Mouse (Mus musculus) CD4-positive, CD25-positive, alpha-beta regulatory T cell, adult 4 months (primary cell): ENCODE results near the gene Minos1. TPM values are rescaled to one million over a fixed set of nuclear protein-coding genes. Genes with fewer than 3 reads are reported as not detected.

Source experiments
- ATAC-seq: one replicate; pipeline ENCODE4 v1.8.0; 2017
- polyA plus RNA-seq, 2 experiments: library from polyadenylated mRNA; unstranded; fragments of 100-300 nt; shearing (Covaris generic); gene quantifications; one replicate each; pipeline ENCODE4 v1.2.1; 2017

Minos1 gene
- polyA plus RNA-seq = 100 to 1,000 TPM; 277 to 314 TPM

DNA sequence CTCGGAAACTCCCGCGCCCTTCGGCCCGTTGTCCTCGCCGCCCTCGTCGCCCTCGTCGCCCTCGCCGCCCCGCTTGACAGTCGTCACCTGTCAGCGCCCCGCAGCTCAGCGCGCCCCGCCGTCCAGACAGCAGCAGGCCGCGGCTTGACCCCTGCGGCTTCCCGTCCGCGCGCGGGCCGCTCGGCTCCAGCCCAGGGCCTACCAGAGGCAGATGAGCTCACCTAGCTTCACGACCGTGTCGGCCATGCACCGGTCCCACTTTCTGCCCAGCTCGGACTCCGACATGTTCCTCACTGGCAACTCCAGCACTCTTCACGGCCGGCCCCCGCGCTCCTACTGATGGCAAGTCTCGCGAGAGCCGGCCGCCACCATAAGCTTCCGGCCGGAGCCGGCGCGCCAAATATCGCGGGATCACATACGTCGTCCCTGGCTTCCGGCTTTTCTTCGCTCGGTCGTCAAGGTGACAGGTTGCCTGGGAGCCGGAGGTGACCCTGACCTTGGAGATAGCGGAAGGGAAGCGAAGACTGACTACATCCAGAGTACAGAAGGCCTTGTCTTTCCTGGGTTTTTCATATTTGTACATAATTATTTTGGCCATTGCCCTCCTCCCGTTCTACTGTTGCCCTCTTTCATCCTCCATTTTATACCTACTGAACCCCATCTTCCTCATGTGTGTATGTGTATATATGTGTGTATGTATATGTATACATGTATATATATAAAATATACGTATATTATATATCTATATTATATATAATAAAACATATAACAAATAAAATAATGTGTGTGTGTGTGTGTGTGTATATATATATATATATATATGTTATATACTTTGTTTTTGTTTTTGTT is at the start of gene Minos1:
Gene Minos1, minus strand, starts transcription at position 413 of the 849 bp plus-strand sequence.
- peak; percentile 99 for ATAC-seq

DNA sequence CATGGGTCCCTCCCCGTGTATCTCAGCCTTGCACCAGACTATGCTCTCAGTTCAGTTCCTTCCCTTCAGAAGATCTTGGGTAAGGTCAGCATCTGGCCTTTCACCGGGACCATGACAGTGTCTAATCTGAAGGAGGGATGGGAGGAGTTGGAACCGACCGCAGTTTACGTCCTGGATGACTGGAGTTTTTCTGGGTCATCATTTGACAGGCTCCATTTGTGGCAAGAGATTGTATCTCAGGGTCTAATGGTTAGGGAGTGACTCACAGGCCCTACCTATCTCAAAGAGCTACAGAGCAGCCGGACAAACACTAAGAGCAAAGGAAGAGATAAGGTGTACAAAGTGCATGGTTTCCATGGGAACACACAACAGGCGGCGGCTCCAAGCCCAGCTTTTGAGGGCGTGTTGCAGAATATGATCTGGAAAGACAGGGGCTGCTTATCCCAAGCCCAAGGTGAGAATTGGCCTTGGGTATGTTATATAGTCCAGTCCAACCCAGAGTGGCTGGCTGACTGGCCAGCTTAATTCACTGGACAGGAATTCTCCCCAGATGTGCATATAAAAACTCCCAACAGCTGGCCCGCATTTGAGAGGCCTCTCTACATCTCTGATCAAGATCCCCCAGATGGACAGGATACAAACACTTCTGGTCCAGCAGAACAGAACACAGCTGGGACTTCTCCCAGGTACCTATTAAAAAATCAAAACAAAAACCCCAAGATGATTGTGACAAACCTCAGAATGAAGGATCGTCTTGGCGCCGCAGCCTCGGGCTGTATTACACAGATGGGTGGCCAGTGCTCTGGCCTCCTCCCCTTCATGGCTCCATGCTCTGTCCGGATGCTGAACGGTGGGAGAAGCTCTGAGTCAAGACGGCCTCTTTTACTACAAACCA is 49.1 kb upstream of the Minos1 start:
- no peak for ATAC-seq

DNA sequence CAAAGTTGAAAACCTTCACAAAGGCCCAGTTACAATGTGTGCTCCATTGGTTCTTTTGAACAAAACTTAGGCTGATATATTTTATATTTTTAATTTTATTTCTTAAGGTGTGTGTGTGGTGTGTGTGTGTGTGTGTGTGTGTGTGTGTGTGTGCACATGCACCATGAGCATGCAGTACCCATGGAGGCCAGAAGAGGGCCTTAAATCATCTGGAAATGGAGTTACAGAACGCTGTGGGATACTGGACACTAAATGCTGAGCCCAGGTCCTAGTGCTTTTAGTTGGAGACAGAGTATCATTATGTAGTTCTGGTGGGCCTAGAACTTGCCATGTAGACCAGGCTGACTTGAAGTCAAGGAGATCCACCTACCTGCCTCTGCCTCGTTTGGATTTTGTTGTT is 48.3 kb upstream of the Minos1 start:
- no peak for ATAC-seq

DNA sequence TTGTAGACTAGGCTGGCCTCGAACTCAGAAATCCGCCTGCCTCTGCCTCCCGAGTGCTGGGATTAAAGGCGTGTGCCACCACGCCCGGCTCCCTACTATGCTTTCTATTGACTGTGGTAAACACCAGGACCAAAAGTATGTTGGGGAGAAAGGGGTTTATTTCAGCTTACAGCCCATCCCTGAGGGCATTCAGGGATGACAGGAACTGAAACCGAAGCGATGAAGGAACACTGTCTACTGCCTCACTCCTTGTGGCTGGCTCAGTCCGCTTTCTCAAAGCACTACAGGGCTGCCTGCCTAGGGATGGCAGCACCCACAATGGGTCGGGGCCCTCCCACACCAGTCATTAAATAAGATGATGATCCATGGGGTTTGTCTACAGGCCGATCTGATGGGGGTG is 47.5 kb upstream of the Minos1 start:
- no peak for ATAC-seq

DNA sequence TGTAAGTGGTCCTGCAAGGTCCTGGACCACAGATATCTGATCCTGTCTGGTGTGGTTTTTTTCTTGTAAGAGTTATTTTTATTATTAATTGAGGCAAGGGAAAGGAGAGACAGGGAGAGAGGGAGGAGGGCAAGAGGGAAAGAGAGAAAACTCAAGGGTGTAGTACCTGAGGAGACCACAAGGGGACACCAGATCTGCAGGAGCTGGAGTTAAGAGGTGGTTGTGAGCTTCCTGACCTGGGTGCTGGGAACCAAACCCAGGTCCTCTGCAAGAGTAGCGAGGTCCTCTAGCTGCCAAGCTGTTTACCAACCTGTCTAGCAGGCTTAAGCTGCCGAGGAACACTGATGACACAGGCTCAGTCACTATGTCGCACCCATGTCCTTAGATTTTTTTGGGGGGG is 47.0 kb upstream of the Minos1 start:
- ATAC-seq = no peak

DNA sequence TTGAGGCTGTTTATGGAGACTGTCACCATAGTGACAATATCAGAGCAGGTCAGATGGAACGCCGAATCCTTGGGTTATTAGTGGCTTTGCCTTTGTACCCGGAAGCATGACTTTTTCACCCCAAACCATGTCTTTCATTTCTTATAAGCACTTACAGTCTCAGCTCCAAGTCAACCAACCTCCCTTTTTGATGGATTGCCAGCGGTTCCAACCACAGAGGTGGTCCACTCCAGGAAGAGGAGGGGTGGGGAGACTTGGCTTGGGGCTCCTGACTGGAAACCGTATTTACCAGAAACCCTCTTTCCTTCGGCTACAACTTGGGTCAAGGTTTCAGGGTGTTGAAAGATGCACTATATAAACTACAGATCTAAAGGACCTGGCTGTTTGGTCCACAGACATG is 45.1 kb upstream of the Minos1 start:
- no peak for ATAC-seq

DNA sequence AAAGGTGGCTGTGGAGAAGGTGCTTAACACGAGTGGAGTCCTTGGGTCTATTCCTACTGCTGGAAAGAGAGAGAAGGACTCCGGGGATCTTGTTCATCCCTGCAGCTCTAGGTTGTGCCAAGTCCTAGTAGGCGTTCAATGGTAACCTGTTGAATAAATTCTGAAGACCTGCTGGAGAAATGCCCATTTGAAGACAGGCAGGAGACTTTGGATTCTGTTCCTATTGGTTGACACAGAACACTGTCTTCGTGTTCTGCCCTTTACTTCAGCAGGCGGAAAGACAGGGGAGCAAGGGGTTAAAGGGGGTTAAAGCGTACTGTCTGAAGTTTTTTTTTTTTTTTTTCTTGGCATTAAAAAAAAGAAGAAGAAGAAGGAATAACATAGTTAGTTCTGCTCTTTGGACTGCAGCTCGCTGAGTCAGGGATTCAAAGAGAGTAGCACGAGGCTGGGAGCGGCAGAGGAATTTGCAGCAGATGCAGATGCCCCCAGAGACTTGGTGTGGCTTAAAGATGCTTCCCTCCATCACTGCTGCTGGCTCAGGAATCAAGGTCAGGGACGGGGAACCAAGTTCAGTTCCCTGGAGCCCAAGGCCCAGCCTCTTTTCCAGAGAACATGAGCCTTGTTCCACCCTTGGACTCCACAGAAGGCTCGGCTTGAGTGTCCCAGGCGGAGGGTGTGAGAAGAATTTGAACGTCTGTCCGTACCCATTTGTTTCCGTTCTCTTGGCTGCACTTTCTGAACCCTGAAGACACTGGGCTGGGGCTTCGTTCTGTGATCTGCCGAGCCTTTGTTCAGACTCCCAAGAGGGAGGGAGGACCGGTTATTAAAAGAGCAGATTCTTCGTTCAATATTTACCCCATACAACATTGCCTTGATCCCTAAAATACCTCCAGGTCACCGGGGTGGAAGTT is 44.4 kb upstream of the Minos1 start:
- ATAC-seq = no peak

DNA sequence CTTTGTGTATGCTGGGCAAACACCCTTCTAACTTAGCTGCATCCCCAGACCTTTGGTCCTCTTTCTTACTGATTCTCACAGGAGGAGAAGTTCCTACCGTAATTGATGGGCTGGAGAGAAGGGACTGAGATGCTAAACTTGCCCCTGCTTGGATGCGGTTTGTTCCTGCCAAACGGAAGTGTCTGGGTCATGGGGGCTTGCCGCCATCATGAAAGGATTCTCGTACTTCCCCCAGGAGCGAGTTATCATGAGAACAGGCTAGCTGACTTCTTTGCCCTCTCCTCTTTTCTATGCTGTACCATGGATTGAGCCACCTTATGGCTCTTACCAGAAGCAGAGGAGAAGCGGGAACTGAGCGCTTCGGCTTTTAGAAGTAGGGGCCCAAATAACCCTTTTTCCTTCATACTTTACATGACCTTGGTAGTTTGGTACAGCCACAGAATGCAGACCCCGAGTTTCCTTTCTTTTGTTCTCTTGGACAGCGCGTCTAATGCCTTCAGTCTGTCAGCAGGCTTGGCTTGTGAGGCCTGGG is 38.9 kb upstream of the Minos1 start:
- no peak for ATAC-seq

DNA sequence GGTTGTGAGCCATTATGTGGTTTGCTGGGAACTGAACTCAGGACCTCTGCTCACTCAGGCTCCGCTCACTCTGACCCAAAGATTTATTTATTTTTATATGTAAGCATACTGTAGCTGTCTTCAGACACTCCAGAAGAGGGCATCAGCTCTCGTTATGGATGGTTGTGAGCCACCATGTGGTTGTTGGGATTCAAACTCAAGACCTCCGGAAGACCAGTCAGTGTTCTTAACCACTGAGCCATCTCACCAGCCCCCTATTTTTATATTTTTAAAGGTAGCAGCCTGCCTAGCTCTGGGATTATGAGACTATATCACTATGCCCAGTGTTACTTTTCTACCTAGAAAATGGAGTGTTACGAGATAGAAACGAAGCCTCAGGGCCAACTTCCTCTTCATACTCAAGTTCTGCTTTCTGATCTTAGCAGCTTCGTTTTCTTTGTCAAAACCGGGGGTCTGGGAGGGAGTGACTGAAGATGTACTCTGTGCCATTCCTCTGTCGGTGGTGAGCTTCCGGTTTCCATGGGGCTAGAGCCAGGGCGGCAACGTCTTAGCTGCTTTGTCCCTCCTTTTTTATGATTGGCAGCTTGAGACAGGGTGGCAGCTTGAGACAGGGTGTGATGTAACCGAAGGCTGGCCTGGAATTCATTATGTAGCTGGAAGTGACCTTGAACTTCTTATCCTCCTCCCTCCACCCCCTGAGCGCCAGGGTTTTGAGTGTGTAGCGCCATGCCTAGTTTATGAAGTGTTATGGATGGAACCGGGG is 38.3 kb upstream of the Minos1 start:
- ATAC-seq = no peak

DNA sequence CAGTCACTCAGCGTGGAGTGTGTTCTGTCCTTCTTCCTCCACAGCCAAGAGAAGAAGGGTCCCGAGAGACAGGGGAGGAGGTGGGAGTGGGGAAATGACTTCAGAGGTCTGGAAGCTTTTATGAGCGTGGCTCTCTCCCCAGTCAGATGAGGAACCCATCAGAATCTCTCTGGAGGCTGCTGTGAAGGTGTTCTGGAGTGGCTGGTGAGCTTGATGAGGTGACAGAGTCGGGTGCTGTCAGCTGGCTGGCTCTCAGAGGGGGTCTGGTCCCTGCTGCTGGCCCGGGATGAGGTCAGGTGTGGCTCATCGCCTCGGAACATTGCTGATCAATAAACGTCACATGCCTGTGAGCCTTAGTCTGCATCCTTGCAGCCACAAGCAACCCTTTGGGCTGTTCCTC is 36.2 kb upstream of the Minos1 start:
- no peak for ATAC-seq

DNA sequence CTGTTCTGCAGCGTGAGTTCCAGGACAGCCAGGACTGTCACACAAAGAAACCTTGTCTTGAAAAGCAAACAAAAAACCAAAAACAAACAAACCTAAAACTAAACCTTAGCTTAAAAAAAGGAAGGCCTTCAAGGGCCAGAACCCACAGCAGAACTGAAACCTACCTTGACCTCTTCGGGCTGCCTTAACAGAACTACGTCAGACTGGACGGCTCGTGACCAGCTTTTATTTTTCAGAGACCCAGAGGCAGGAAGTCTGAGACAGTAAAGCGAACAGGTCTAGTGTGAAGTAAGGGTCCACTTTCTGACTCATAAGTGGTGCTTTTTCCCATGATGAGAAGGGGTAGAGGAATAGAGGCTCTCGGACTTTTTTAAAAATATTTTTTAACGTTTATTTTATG is 35.3 kb upstream of the Minos1 start:
- ATAC-seq = no peak

DNA sequence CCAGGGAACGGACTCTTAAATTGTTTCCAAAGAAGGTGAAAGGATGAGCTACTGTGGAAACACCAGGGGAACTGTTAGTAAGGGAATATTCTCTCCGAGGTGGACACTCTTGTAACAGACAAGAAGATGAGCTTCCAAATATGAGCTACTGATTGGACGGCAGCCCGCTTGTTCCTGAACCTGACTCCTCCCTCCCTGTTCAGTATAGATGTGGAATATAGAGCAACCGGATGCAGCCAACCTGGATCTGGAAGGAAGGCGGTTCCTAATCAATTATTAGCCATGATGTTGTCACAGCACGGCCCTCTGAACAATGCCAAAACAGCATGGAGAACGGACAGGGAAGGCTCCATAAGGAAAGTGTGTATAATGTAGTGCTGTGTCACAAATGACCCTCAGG is 34.3 kb upstream of the Minos1 start:
- ATAC-seq = no peak

DNA sequence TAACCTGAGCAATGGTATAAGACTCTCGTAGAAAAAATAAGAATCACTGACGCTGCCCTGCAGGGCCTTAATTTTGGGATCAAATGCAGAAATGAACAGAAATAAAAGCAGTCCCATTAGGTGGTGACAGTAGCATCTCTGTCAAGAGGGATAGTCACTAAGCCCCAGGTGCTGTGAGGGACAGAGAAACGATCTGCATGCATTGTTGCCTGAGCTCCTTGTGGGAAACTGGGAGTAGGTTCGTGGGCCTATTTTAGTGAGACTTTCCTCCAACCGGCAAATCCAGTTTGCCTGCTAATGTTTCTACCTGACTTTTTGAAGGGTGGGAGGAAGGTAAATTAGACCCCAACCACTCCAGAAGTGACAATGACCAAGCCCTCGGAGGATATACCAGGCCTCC is 33.2 kb upstream of the Minos1 start:
- no peak for ATAC-seq

DNA sequence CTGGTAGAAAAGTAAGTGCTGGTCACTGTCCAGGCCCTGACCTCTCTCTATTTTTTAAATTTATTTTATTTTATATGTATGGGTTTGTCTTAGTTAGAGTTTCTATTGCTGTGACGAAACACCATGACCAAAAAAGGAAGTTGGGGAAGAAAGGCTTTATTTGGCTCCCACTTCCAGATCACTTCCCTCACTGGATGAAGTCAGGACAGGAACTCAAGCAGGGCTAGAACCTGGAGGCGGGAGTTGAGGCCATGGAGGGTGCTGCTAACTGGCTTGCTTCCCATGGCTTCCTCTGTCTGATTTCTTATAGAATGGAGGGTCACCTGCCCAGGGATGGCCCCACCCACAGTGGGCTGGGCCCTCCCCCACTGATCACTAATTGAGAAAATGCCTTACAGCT is 30.2 kb upstream of the Minos1 start:
- no peak for ATAC-seq

DNA sequence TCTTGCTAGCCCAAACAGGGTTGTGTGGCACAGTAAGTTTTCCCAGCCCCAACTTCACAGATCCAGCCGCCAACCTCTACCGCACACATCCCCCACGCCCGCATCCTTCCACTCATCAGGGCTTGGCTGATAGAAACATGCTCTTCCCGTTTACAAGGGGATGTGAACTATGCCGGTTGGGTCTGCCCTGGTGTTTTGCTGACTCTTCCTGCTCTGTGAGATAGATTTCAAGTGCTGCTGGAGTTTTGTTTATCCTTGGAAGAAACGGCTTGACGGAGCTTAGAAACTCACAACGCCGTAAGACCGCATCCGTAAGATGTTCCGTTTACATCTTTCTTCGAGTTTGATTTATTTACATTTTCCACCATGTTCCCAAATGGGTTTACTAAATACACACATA is 27.4 kb upstream of the Minos1 start:
- no peak for ATAC-seq

DNA sequence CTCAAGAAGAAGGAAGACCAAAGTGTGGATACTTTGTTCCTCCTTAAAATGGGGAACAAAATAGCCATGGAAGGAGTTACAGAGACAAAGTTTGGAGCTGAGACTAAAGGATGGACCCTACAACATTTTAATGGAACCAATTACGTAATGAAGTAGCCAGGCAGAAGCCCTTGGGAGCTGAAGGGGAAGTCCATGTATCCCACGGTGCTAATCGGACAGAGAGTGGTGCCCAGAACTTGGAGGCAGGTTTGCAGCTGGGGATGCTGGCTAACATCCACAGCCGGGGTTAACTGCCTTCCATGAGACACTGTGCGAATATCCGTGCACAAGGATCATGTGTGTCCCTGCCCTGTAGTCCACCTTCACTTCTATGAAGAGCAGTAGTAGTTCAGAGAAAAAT is 25.6 kb upstream of the Minos1 start:
- ATAC-seq = no peak

DNA sequence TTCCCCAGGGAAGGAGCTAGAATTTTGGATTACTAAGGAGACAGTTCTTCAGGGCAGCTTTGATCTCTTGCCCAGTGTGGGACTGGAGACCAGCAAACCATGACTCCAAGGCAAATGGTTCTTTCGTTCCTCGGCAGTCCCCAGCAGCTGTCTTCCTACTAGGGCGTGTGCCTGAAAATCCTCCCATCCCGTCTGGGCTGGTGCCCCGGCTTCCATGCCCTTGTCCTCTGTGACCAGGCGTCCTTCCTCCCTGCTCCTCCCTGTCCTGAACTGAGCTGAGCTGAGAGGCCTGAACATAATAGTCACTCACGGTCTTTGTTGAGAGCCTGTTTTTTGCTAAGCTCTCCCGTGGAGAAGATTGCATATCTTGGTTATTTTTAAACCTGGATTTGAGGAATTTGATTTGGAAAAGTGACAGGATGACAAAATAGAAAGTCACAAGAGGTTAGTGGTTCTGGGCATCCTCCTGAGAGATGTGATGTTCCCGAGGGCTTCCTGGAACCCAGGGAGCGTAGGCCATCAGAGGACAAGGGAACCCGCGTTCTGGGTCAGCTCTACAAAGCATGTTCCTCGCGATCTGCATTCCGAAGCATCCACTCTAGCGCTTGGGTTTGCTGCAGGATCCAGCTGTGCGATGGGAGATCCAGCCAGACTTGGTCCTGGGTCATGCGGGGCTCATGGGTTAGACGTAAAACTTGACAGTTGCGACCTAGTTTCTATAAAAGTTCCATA is 23.8 kb upstream of the Minos1 start:
- ATAC-seq = no peak

DNA sequence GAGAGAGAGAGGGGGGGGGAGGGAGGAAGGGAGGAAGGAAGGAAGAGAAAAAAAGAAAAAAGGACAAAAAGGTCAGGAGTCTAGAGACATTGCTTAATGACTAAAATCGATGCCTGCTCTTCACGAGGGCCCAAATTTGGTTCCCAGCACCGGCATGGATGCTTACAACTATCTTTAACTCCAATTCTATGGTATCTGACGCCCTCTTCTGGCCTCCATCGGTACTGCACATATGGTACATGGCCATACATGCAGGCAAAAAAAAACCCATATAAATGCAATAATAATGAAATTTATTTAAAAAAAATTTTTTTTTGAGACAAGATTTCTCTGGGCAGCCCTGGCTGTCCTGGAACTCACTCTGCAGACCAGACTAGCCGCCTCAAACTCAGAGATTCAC is 20.5 kb upstream of the Minos1 start:
- no peak for ATAC-seq

DNA sequence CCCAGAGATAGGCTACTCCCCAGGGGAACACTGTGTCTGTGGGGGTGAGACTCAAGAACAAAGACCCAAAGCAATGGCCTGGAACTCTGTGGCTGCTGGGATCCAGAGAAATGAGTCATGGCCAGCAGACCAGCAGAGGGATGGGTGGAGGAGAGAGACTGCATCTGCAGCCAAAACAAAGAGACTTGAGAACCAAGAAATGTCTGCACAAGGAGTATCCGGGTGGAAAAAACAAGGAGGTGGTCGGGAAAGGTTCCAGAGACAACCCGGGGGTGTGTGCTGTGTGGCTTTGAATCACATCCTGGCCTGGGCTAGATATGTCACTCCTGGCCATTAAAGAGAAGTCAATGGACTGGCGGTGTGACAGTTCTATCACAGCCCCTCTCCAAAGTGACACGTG is 15.8 kb upstream of the Minos1 start:
- no peak for ATAC-seq

DNA sequence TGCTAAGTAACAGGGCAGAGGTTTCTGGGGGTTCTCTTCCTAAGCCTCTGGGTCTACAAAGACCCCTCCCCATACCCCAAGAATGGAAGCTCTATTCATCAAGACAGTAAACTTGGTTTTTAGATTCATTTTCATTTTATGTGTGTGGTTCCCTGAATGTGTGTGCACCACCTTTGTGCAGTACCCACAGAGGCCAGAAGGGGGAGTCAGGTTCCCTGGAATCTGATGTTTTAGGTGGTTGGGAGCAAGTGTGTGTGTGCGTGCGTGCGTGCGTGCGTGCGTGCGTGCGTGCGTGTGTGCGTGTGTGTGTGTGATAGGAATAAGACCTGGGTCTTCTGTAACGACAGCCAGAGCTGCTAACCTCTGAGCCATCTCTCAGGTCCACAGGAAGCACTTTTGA is 14.2 kb upstream of the Minos1 start:
- no peak for ATAC-seq

DNA sequence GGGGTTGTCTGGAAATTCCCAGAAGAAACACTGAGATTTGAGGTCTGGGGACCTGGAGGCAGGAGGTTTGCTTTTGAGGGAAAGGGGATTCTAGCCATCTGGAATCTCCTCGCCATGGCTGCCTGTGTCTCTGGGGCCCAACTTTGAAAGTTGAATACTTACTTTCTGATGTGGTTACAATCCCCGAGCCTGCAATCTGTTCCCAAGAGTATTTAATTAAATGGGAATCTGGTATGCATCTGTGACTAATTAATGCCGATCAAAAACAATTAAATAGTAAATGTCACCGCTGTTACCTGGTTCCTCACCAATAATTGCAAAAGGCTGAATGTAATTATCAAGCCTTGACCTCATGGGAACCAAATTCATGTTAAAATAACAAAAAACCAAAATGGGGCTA is 13.7 kb upstream of the Minos1 start:
- ATAC-seq = no peak
